Mouse (Mus musculus) cortical plate, adult 2 months (tissue): ENCODE results near the gene Rnf149.

Experiments used
- CTCF ChIP-seq: fragments of 200-500 bp; IDR thresholded peaks from 2 replicates; pipeline ENCODE4 v1.5.1; 2011; ENCODE audit warnings: mild to moderate bottlenecking, control low read depth, low read length; ENCODE audit not compliant: insufficient read depth; ENCODE audit errors: extremely low read depth
- POLR2A ChIP-seq: fragments of 200-500 bp; IDR thresholded peaks from 2 replicates; pipeline ENCODE4 v1.6.1; 2011; ENCODE audit warnings: mild to moderate bottlenecking, low read length, control low read depth; ENCODE audit not compliant: insufficient read depth; ENCODE audit errors: extremely low read depth

DNA sequence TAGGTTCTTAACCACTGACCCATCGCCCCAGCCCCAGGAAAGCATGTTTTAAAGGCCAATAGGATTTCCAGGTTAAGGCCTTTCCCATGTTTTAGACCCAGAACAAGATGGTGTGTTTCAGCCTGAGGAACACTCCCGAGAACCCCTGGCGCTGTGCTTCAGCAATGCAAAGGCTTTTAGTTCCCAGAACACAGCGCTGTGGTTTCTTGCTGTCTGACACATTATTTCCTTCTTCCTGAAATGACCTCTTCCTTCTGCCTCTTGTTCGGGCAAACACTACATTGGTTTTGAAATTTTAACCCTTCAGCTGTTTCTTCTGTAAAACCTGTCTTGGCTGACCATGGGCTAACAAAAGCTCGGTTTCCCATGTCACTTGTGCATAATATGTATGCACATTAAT is 1.9 kb upstream of the Rnf149 start:
- TF ChIP-seq CTCF (no peak), POLR2A (no peak)
